Mouse (Mus musculus): Measurements from ENCODE around the gene Ptprn2.

Ptprn2 gene

DNA sequence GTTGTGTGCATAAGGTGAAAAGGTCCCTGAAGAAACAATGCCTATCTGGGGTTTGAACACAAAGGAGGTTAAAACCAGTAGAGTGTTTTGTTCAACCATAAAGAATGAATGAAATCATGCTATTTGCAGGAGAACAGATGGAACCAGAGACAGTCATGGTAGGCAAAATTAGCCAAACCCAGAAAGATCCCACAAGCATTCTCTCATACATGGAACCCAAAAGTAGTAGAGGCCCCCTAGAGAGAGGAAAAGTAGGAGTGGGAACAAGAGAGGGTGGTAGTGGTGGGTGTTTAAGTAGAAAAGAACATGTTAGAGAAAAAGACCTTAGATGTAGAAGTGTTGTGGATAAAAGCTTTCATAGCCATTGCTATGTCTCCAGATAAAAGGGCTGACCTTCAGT lies 719.4 kb downstream of the Ptprn2 start:
- DNase-seq (ENCODE audit: low read depth in 1 of 2, low spot score in 2 of 2) = no peak

- no peak for DNase-seq (ENCODE audit: low read depth in 1 of 2, low spot score in 2 of 2)
Measured at GRCm38 (mm10) chr12:117207421-117208120, 722.1 kb downstream of the Ptprn2 start.

GRCm38 (mm10) chr12:117210467-117210866 lies 724.9 kb downstream of the Ptprn2 start:
- no peak for DNase-seq (ENCODE audit: low read depth in 1 of 2, low spot score in 2 of 2)

- no peak for DNase-seq (ENCODE audit: low read depth in 1 of 2, low spot score in 2 of 2)
Measured at GRCm38 (mm10) chr12:117213531-117213930, 728.0 kb downstream of the Ptprn2 start.

- DNase-seq (ENCODE audit: low read depth in 1 of 2, low spot score in 2 of 2) = no peak
Measured at GRCm38 (mm10) chr12:117214272-117214671, 728.8 kb downstream of the Ptprn2 start.

- DNase-seq (ENCODE audit: low read depth in 1 of 2, low spot score in 2 of 2) = no peak
Measured at GRCm38 (mm10) chr12:117214919-117215318, 729.4 kb downstream of the Ptprn2 start.

- no peak for DNase-seq (ENCODE audit: low read depth in 1 of 2, low spot score in 2 of 2)
Measured at GRCm38 (mm10) chr12:117221909-117222308, 736.4 kb downstream of the Ptprn2 start.

GRCm38 (mm10) chr12:117224036-117224435 lies 738.5 kb downstream of the Ptprn2 start:
- no peak for DNase-seq (ENCODE audit: low read depth in 1 of 2, low spot score in 2 of 2)

DNA sequence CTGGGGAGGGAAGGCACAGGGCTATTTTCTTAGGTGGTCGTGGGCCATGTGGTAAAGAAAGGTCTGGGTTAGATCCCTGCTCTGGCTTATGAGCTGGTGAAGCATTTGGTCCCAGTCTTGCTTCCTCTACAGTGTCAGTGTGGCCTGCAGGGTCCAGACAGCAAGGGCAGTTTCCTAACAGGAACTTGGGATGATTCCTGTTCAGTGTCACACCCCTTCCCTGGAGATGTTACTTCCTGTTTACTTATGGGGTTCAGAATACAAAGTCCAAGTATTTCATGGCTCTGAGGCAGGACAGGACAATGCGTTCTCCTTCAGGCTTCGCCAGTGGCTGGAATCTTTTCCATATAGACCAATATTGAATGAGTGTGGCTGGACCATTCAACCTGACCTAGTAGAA lies 741.7 kb downstream of the Ptprn2 start:
- DNase-seq (ENCODE audit: low read depth in 1 of 2, low spot score in 2 of 2) = no peak

GRCm38 (mm10) chr12:117229442-117229841 lies 743.9 kb downstream of the Ptprn2 start:
- DNase-seq (ENCODE audit: low read depth in 1 of 2, low spot score in 2 of 2) = no peak

DNA sequence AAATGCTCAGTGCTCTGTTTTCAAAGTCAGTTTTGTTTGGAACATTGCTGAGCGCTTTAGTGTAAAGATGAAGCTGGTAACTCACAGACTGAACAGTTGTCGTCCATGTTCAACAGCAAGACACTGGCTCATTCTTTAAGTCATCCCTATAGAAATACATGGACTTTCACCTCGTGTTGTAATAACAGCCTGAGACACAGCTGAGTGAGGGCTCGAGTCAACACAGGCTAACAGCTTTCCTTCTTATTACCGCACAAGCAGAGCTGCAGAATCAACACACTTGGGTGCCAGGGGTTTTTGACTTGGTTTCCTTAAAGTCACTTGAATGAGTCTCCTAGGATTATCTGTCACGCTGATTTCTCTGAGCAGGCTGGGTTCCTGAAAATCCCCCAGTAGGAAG lies 744.8 kb downstream of the Ptprn2 start:
- no peak for DNase-seq (ENCODE audit: low read depth in 1 of 2, low spot score in 2 of 2)

DNA sequence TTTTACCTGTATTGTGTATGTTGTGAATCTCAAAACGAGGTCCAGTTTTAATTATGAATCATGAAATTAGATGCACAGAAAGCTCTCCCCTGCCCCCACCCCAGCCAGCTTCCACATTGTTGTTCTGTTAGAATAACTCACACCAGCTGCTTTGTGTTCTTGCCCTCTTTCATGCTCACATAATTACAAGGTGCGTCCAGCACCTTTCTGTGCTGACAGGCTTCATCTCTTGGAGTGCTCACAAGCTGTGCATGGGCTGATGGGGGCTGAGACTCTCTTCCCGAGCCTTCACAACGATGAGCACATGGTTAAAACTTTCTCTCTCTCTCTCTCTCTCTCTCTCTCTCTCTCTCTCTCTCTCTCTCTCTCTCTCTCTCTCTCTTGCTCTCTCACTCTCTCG lies 746.3 kb downstream of the Ptprn2 start:
- no peak for DNase-seq (ENCODE audit: low read depth in 1 of 2, low spot score in 2 of 2)

GRCm38 (mm10) chr12:117235114-117235513 lies 749.6 kb downstream of the Ptprn2 start:
- DNase-seq (ENCODE audit: low read depth in 1 of 2, low spot score in 2 of 2) = no peak

DNA sequence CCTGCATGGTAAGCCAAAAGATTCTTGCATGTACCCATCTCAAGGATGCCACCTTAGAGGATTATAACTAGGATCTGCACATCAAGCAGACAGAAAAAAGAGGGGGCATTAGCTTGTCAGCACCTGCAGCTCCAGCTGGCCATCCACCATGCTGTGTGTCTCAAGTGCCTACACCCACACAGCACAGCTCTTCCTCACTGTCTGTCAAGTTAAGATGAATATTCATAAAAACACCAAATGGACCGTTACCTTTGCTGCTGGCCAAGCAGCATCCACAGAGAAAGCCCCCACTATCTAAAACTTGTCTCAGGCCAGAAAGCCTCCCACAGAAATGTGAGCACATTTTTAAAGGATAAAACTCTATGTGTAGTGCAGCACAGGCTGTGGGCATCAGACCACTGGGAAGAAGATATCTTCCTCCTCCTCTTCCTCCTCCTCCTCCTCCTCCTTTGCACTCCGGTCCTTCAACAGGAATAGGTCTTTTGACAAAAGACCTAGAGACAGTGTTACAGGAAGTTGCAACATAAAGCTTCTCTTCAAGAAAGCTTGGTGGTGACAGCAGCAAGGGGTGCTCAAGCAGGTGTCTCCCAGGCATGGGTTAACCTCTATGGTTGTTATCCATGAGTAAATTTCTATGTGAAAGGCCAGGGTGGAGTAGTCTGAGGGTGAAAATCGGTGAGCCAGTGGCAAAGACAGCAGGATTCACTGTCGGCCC lies 750.7 kb downstream of the Ptprn2 start:
- no peak for DNase-seq (ENCODE audit: low read depth in 1 of 2, low spot score in 2 of 2)

DNA sequence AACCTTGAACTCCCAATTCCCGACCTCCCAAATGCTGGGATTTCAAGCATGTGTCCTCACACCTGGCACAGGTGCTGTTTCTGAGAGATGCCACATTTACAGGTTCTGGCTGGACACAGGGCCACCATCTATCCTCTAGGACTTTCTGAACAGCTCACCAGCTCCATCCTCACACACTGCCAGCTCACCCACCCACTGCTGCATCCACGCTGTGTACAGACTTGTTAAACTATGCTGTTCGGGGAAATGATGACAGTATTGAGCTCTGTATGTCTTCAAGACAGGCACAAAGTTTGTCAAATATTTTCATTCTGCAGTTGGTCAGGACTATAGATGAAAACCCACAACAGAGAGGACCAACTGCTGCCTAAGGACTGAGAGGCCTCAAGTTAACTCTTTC lies 751.5 kb downstream of the Ptprn2 start:
- DNase-seq (ENCODE audit: low read depth in 1 of 2, low spot score in 2 of 2) = no peak

GRCm38 (mm10) chr12:117239927-117240715 lies 754.6 kb downstream of the Ptprn2 start:
- DNase-seq (ENCODE audit: low read depth in 1 of 2, low spot score in 2 of 2) = no peak

- no peak for DNase-seq (ENCODE audit: low read depth in 1 of 2, low spot score in 2 of 2)
Measured at GRCm38 (mm10) chr12:117242181-117242580, 756.7 kb downstream of the Ptprn2 start.

DNA sequence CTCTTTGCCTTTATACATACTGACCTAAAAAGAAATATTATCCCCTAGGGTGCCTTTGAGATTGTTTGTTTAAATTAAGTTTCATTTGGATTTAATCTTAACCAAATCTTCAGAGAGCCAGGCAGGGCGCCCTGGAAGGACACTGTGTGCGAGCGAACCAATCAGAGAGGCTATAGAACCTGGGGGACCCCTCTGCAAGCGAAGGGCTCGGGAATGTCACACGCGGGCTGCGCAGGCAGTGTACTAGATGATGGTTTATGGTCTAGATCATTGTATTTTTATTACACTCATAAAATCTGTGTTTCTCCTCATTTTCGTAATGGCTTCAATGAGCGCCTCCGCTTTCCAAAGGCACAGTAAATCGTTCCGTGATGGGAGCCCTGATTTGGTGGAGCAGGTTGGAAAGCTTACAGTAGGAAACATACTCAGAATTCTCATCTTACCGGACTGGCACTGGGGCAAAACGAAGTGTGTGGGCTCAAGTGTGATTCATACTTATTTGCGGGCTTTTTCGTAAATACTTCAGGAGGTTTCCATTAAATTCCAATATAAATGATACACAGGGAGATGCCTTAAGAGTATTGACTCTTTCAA lies 760.5 kb downstream of the Ptprn2 start:
- DNase-seq (ENCODE audit: low read depth in 1 of 2, low spot score in 2 of 2) = no peak

GRCm38 (mm10) chr12:117250465-117250864 lies 764.9 kb downstream of the Ptprn2 start:
- DNase-seq (ENCODE audit: low read depth in 1 of 2, low spot score in 2 of 2) = no peak

DNA sequence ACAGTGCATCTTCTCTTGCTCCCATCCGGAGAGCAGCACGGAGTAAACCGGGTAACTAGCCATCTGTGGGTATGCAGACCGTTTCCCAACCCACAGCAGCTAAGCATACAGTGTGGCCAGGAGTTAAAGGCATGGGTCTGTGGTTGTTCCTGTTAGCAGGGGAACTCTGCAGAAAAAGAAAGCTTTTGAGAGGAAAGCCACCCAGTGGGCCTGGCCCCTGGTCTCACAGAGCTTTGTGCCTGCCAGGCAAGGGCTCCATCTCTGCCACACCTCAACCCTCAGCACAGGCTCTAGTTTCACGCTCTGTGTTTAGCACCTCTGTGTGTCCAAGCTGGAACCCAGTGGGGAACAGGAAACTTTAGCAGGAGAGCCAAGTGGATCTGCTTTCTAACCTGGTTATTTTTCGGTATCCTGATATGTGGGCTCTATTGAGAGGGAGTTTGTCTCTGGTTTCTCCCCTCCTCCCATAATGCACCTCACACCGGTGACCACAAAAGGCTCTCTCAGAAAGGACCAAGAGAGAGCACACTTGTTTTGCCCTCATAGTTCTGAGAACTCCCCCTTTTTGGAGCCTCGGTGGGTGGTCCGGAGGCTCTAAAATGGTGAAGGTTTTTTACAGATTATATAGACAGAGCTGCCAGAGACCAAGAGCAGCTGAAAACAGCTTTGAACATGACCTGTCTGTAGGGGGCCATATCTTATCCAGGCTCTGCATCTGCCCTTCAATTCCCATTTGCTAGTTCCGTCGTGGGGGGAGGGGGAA lies 766.3 kb downstream of the Ptprn2 start:
- DNase-seq (ENCODE audit: low read depth in 1 of 2, low spot score in 2 of 2) = no peak

DNA sequence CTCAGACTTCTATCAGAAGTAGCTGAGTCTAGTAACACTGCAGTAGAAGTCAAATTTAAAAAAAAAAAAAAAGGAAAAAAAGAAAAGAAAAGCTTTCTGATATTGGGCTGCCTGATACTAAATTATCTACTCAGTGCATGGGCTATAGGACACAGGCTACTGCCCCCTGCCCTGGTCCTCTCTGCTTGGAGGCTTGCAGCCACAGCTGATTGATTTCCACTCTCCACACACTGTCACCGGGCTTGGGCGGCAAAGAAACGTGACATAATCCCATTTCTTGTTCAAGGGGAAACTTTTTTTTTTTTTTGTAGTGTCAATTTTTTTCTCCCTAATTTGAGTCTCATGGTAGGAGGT lies 766.9 kb downstream of the Ptprn2 start:
- no peak for DNase-seq (ENCODE audit: low read depth in 1 of 2, low spot score in 2 of 2)
